Mouse (Mus musculus): Measurements from ENCODE around the gene Jagn1. TPM values are rescaled to one million over a fixed set of nuclear protein-coding genes. Genes with fewer than 3 reads are reported as not detected.

The Jagn1 gene
- polyA plus RNA-seq, 1 experiment: 75.5 TPM

DNA sequence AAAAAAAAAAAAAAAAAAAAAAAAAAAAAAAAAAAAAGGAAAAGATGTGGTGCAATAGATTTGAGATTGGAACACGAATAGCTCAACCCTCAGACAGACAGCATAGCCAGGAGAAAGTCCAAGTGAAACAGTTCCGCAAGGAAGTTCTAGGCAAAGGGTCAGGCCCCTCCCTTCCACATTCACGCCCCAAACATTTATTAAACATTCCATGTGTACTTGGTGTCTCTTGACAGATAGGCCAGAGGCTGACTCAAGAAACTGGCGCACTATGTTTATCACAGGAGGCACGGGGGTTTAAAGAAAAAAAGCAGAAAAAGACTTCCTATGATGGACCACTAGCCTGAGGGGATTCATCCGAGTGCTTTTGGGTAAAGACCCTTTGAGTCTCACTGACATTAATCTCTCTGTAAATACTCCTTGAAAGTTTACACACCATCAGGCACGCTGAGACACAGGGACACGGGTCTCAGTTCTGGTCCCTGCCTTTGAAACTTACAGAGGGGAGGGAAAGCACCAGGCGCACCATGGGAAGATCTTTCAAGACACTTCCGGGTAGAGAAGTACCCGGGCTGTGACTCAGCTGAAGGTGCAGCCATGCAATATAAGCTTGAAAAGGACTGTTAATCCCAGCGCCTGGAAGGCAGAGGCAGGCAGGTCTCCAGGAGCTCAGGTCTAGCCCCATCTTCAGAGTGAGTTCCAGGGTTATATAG lies 3.5 kb upstream of the Jagn1 start:
- TF ChIP-seq CTCF (IDR thresholded peaks at IDR 0.05; ENCODE audit: borderline replicate concordance, control insufficient read depth, extremely low read depth, insufficient read depth, low read length, poor library complexity) (no peak), POLR2A (IDR thresholded peaks at IDR 0.05; ENCODE audit: control insufficient read depth, extremely low read depth, insufficient read depth, low read length, poor library complexity) (no peak)
- H3K4me1 ChIP-seq (replicated peaks; ENCODE audit: control insufficient read depth, insufficient read depth, low read length): peaks cover 6% of the 10 kb centered on the region
- no peaks in the 10 kb centered on the region for H3K36me3 ChIP-seq (ENCODE audit: control insufficient read depth, insufficient read depth, low read length)
- WGBS: 63% methylated on average over 12 of the region's 12 CpGs
- no peak overlapping the region for H3K27ac ChIP-seq (ENCODE audit: control insufficient read depth, insufficient read depth, low read length)
- DNase-seq: no peak
- H3K27me3 ChIP-seq (ENCODE audit: control insufficient read depth, insufficient read depth, low read length): no peaks in the 10 kb centered on the region
- H3K4me3 ChIP-seq (ENCODE audit: control insufficient read depth, insufficient read depth, low read length): no peak overlapping the region

DNA sequence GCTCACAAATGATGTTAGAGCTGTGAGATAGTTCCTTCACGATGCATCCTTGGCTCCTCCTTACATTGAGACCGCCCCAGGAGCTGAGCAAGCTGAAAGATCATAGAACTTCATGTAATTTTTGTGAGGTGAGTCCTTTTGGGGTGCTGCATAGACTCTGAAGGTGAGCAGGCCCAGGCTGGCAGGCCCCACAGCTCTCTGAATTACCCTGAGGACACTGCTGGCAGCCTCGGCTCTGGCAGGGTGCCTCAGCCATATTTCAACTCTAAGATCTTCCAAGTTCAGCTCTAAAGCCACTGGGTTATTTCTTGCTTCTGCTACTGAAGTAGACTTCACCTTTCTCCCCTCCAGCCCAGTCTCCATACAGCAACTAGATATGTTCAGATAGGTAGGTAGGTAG lies 1.7 kb upstream of the Jagn1 start:
- Histone ChIP-seq H3K4me3 (ENCODE audit: control insufficient read depth, insufficient read depth, low read length) (no peak overlapping the region), H3K4me1 (replicated peaks; ENCODE audit: control insufficient read depth, insufficient read depth, low read length) (peaks cover 6% of the 10 kb centered on the region), H3K36me3 (ENCODE audit: control insufficient read depth, insufficient read depth, low read length) (no peaks in the 10 kb centered on the region), H3K27me3 (ENCODE audit: control insufficient read depth, insufficient read depth, low read length) (no peaks in the 10 kb centered on the region), H3K27ac (ENCODE audit: control insufficient read depth, insufficient read depth, low read length) (no peak overlapping the region)
- DNase-seq: no peak
- TF ChIP-seq CTCF (IDR thresholded peaks at IDR 0.05; ENCODE audit: borderline replicate concordance, control insufficient read depth, extremely low read depth, insufficient read depth, low read length, poor library complexity) (no peak), POLR2A (IDR thresholded peaks at IDR 0.05; ENCODE audit: control insufficient read depth, extremely low read depth, insufficient read depth, low read length, poor library complexity) (no peak)
- WGBS: 89% methylated on average over 3 of the region's 3 CpGs

DNA sequence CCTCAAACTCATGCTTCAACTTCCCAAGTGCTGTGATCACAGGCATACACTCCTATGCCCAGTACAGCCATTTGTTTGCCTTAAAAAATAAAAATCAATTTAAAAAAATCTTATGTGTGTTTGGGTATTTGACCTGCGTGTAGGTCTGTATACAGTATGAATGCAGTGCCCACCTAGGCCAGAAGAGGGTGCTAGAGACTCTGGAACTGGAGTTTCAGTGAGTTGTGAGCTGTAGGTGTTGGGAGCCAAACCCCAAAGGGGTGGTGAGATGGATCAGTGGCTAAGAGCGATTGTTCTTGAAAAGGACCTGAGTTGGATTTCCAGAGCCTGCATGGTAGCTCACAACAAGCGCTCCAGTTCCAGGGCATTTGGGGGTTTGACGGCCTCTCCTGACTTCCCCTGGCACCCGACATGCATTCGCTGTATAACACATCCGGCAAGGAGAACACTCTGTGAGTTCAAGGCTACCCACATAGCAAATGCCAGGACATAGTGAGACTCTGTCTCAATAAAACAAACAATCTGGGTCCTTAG lies 1.2 kb upstream of the Jagn1 start:
- TF ChIP-seq CTCF (IDR thresholded peaks at IDR 0.05; ENCODE audit: borderline replicate concordance, control insufficient read depth, extremely low read depth, insufficient read depth, low read length, poor library complexity): no peak
- TF ChIP-seq POLR2A (IDR thresholded peaks at IDR 0.05; ENCODE audit: control insufficient read depth, extremely low read depth, insufficient read depth, low read length, poor library complexity): no peak
- DNase-seq: peak; percentile 81

DNA sequence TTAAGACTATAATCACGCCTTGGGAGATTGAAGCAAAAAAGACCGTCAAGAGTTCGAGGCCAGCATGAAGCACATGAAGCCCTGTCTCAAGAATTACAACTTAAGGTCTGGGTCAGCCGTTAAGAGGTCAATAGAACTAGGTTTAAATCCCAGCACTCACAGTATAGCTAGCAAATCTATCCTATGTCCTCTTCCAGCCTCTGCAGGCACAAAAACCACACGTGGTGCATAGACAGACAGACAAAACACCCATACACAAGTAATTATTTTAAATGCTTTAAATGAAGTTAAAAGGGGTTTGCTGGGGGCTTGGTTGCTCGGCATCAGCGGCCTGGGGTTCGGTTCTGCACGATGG lies 305 bp upstream of the Jagn1 start:
- H3K4me3 ChIP-seq (ENCODE audit: control insufficient read depth, insufficient read depth, low read length): peak overlapping the region; percentile 91
- peaks cover 6% of the 10 kb centered on the region for H3K4me1 ChIP-seq (replicated peaks; ENCODE audit: control insufficient read depth, insufficient read depth, low read length)
- no peak for DNase-seq
- 36% methylated on average over 9 of the region's 9 CpGs for WGBS
- H3K36me3 ChIP-seq (ENCODE audit: control insufficient read depth, insufficient read depth, low read length): no peaks in the 10 kb centered on the region
- no peaks in the 10 kb centered on the region for H3K27me3 ChIP-seq (ENCODE audit: control insufficient read depth, insufficient read depth, low read length)
- TF ChIP-seq CTCF (IDR thresholded peaks at IDR 0.05; ENCODE audit: borderline replicate concordance, control insufficient read depth, extremely low read depth, insufficient read depth, low read length, poor library complexity) (no peak), POLR2A (IDR thresholded peaks at IDR 0.05; ENCODE audit: control insufficient read depth, extremely low read depth, insufficient read depth, low read length, poor library complexity) (no peak)
- no peak overlapping the region for H3K27ac ChIP-seq (ENCODE audit: control insufficient read depth, insufficient read depth, low read length)

More for the DNA sequence above, 1.2 kb upstream of the Jagn1 start:
- Histone ChIP-seq H3K4me1 (replicated peaks; ENCODE audit: control insufficient read depth, insufficient read depth, low read length) (peaks cover 6% of the 10 kb centered on the region), H3K36me3 (ENCODE audit: control insufficient read depth, insufficient read depth, low read length) (no peaks in the 10 kb centered on the region), H3K4me3 (ENCODE audit: control insufficient read depth, insufficient read depth, low read length) (no peak overlapping the region), H3K27me3 (ENCODE audit: control insufficient read depth, insufficient read depth, low read length) (no peaks in the 10 kb centered on the region), H3K27ac (ENCODE audit: control insufficient read depth, insufficient read depth, low read length) (no peak overlapping the region)
- WGBS: 60% methylated on average over 7 of the region's 7 CpGs

DNA sequence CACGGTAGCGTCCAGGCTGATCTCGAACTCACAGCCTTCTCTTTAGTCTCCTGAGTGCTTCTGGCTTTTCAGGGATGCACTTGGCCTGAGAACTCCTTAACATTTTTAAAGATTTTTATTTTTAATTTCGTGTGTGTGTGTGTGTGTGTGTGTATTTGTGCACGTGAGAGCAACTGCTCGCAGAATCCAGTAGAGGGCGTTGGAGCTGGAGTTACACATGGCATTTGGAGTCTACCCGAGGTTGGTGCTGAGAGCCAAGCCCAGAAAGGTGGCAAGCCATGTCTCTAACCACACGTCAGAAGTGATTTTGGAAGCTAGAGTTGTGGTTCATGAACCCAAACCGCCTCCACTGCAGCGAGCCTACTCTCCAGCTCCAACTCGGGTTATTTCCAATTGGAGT lies 722 bp downstream of the Jagn1 start:
- H3K36me3 ChIP-seq (ENCODE audit: control insufficient read depth, insufficient read depth, low read length): peaks cover 5% of the 10 kb centered on the region; the same call in 1 of the 2 replicates
- no peaks in the 10 kb centered on the region for H3K27me3 ChIP-seq (ENCODE audit: control insufficient read depth, insufficient read depth, low read length)
- WGBS: 55% methylated on average over 12 of the region's 12 CpGs
- DNase-seq: no peak
- TF ChIP-seq POLR2A (IDR thresholded peaks at IDR 0.05; ENCODE audit: control insufficient read depth, extremely low read depth, insufficient read depth, low read length, poor library complexity) (no peak), CTCF (IDR thresholded peaks at IDR 0.05; ENCODE audit: borderline replicate concordance, control insufficient read depth, extremely low read depth, insufficient read depth, low read length, poor library complexity) (no peak)
- peaks cover 6% of the 10 kb centered on the region for H3K4me1 ChIP-seq (replicated peaks; ENCODE audit: control insufficient read depth, insufficient read depth, low read length)
- H3K4me3 ChIP-seq (ENCODE audit: control insufficient read depth, insufficient read depth, low read length): peak overlapping the region; percentile 91
- H3K27ac ChIP-seq (ENCODE audit: control insufficient read depth, insufficient read depth, low read length): no peak overlapping the region

DNA sequence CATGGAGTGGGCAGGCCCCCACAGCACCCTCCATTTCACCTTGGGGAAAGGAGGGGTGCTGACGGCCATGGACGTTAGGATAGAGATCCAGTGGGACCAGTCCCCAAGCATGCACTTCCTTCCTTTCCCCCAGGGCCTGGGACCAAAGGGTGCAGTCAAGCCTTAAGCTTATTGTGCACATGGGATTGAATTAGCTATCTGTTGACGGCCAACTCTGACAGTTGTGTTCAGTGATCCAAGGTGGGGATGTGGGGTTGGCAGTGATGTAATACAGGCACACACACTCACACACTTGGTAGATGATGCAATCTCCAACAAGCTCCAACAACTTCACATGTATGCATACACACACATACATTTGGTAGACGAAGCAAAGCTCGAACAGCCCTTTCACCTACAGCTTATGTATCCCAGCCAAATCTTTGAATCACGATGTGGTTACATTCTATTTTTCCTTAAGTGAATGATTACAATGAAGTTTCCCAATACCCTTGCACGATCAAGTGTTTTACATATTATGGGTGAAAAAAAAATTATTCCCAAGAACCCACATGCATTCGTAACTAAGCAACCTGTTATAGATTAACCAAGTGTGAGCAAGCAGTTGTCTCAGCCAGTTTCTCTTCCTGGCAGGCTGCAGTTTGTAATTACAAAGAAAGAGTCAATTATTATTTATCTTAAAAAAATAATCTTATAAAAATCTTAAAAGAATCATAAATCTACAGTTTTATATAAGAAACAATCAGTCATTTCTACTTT lies 2.0 kb downstream of the Jagn1 start:
- H3K27ac ChIP-seq (ENCODE audit: control insufficient read depth, insufficient read depth, low read length): no peak overlapping the region
- peaks cover 6% of the 10 kb centered on the region for H3K4me1 ChIP-seq (replicated peaks; ENCODE audit: control insufficient read depth, insufficient read depth, low read length)
- H3K27me3 ChIP-seq (ENCODE audit: control insufficient read depth, insufficient read depth, low read length): no peaks in the 10 kb centered on the region
- DNase-seq: no peak
- H3K4me3 ChIP-seq (ENCODE audit: control insufficient read depth, insufficient read depth, low read length): no peak overlapping the region
- WGBS: 91% methylated on average over 8 of the region's 8 CpGs
- TF ChIP-seq POLR2A (IDR thresholded peaks at IDR 0.05; ENCODE audit: control insufficient read depth, extremely low read depth, insufficient read depth, low read length, poor library complexity): no peak
- no peak for TF ChIP-seq CTCF (IDR thresholded peaks at IDR 0.05; ENCODE audit: borderline replicate concordance, control insufficient read depth, extremely low read depth, insufficient read depth, low read length, poor library complexity)
- H3K36me3 ChIP-seq (ENCODE audit: control insufficient read depth, insufficient read depth, low read length): peaks cover 5% of the 10 kb centered on the region; the same call in 1 of the 2 replicates
